Mouse (Mus musculus) T-helper 2 cell (primary cell): ENCODE data around the gene Anpep.

ENCODE experiments used
- in situ Hi-C: fragments of 300-600 bp; cut with MboI, MseI; formaldehyde crosslinking; loops from one replicate; pipeline ENCODE4 v1.15.1; 2025; ENCODE audit warnings: high pct_unique_total_duplicates

Anpep gene

DNA sequence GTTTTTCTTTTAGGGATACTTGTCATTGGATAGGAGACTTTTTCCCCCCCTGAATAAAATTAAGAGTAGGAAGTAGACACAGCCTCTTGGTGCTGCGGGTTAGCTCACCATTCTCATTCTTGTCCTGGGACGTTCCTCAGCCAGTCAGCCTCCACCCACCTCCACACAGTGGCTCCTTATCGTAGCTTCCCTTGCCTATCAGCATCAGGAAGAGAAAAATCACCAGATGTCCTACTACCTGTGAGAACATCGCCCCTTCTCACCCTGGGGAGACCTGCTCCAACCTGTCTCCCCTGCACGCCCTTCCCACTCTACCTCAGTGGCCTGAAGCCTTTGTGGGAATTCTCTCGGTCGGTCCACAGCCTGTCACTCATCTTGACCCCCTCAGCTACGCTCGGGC, at the start of gene Anpep:
Gene Anpep, minus strand, starts transcription at position 249 of the 400 bp plus-strand sequence.
- in situ Hi-C loops: no loop called here

DNA sequence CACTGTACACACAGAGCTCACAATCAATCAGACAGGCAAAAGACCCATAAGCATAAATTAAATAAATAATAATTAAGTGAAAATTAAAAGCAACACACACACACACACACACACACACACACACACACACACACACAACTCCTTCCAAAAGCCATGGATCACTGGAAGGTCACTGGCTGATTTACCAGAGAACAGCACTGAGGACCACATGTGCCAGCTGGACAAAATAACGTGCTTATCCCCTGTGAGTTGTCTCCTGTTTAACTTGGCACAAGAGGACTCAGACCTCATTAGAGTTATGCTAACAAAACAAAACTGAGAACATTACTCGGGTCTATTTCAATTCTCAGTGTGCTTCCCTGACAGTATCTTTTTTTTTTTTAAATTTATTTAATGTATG, 46.5 kb upstream of the Anpep start:
- in situ Hi-C loops: no loop called here

DNA sequence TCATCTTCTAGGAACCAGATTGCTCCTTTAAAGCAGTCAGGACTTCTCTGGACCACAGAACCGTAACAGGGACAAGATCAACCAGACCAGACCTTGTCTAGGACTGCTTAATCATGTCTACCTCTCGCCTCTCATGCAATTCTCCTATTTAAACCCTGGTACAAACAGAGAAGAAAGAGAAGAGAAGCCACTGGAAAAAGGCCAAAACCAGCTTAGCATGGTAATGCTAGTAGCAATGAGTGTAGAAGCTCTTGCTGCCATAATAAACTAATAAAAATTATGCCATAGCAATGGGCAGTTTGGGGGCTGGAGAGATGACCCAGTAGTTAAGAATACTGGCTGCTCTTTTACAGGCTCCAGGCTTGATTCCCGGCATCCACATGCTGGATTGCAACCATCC, 46.1 kb upstream of the Anpep start:
- in situ Hi-C loops: no loop called here

GRCm38 (mm10) chr7:79905193-79905592, 44.3 kb upstream of the Anpep start:
- in situ Hi-C loops: no loop called here

- in situ Hi-C loops: no loop called here
Measured at GRCm38 (mm10) chr7:79903160-79903792, 42.4 kb upstream of the Anpep start.

- in situ Hi-C loops: no loop called here
Measured at GRCm38 (mm10) chr7:79900753-79901152, 39.9 kb upstream of the Anpep start.

DNA sequence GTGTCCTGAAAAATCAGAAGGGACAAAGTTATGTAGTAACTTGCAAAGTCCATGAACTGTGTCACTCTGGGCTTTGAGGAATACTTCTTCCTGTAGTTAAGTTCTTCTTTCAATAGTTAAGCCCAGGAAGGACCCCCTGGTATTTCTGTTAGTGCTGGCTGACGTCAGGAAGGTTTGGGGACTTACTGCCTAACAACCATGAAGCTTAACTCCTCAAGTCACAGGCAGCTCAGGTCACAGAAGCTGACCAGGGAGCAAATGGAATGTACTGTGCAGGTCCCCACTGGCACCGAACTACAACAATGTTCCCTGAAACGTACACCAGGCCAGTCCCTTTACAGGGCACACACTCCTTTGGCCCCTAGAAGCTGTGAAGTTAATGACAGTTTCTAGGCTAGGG, 34.4 kb upstream of the Anpep start:
- in situ Hi-C loops: no loop called here

DNA sequence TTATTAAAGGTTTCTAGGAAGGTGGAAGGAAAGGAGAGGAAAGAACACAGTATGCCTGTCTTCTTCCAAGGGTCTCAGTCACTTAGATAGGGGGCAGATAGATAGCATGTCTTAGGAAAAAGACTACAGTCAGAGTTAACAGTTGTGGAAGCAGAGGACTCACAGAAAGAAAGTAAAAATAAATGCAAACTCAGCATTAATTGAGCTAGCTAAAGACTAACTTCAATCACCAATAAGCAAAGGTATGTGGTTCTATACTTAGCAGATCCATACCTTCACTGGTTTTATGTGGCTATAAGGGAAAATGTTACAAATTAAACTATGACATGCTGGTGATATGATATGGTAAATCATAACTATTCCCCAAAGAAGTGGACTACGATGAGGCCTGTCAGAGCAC, 33.9 kb upstream of the Anpep start:
- in situ Hi-C loops: no loop called here

DNA sequence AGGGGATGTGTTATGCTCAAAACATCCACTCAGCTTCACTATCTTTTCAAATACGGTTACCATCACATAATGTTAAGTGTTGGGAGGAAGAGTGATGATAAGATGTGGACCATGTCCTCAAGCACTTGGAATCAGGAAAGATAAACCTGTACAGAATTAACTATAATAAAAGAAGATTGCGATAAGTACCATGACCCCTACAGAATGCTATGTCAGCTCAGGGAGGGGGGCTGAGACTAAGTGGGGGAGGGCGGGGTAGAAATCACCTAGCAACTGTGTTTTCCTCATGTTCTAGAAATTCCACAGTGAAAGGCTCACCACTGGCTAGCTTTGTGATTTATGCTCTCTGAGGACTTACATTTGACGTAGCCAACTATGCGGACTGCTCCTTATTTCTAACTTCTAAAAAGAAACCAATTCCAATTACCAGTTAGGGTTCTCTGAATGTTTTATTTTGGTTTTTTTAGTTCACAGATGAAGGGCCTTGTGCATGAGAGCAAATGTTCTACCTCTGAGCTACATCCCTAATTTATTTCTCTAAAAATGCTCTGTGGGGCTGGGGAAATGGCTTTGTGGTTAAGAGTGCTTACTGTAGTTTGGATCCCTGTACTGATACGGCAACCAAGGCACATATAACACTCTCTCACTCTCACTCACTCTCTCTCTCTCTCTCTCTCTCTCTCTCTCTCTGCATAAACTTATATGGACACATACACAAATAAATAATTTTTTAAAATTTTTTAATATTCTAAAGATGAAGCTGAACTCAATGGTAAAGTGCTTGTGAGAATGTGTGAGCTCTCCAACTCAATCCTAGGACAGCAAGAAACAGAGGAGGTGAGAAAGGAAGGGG, 31.9 kb upstream of the Anpep start:
- in situ Hi-C loops: no loop called here

GRCm38 (mm10) chr7:79890436-79891221, 29.8 kb upstream of the Anpep start:
- in situ Hi-C loops: no loop called here

GRCm38 (mm10) chr7:79888603-79889002, 27.7 kb upstream of the Anpep start:
- in situ Hi-C loops: no loop called here

DNA sequence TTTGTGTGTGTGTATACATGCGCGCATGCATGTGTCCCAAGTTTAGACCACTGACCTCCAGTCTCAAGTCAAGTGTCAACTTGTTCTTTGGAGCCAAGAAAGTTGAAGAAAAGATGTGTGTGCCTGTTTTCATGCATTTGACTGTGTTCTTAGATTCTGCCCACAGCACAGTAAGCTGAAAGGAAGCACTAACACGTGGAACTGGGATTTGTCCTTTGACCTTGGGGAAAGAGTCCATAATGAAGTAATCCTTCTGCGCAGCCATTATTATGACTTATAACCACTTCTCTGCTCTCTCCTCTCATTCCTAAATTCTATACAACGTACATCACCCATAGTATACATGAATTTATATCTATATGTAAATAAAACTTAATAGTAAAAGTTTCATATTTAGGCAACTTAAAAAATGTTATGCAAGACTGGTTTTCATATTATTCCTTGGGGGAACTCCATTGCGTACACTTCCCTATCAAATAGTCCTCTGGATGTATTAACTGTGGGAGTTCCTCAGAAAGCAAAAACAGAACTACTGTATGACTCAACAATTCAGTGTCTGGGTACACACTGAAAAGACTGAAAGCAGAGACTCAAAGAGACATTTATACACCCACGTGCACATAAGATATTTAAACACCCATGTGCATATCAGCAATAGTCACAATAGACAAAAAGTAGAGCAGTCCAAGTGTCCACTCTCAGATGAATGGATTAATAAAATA, 22.9 kb upstream of the Anpep start:
- in situ Hi-C loops: no loop called here

DNA sequence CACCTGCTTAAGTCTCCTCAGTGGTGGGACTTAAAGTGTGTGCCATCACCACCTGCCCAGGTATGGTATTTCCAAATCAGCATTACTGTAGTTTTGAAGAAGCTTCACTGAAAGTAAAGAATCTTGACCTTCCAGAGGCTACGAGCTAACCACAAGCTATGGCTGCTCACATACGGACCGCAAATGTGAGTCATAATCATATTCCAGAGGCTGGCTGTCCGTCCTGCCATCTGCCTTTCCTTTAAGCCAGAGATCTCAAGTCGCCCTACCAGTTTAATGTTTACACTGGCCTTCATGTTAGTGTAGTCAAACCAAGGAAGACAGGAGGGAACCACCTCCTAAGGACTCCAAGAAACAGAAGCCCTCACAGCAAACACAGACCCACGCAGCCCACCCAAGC, 21.0 kb upstream of the Anpep start:
- in situ Hi-C loops: no loop called here

- in situ Hi-C loops: no loop called here
Measured at GRCm38 (mm10) chr7:79880998-79881397, 20.1 kb upstream of the Anpep start.

DNA sequence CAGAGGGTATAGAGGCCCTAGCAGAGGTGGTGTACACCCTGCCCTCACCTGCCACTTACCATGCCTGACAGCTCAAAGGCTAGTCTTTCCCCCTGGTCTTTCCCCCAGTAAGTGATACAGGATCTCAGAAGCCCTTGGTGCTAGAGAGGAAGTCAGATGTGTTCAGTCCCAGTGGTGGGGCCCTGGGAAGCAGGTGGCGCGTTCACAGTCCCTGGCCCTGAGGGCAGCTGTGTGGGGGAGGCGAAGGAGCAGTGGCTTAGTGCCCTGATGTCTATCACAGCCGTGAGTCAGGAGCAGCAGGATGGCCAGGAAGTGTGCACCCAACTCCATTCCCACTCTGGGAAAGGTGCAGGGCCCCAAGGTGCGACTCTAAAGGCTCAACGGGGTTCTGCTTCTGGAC, 19.2 kb upstream of the Anpep start:
- in situ Hi-C loops: no loop called here

DNA sequence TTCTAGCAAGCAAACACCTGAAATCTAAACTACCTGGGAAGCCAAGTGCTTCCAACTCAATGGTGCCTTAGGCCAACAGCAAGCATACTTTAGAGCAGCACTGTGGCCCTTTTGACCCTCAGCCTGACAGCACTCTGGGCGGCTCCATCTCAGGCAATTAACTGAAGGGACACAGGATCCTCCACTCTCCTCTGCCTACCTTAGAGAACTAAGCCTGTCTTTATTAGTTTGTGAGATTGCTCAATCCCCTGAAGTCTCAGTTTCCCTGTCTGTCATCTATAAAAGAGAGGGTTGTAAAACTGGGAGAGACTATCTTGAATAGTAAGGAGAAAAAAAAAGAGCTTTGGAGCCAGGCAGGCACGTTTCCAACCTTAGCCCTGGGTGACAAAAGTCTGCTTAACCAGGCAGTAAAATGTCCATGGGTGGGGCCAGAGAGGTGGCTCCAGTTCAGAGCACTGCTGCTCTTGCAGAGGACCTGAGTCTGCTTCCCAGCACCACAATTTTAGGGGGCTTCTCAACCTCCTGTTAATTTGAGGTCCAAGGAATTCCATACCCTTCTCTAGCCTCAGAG, 17.7 kb upstream of the Anpep start:
- in situ Hi-C loops: no loop called here

DNA sequence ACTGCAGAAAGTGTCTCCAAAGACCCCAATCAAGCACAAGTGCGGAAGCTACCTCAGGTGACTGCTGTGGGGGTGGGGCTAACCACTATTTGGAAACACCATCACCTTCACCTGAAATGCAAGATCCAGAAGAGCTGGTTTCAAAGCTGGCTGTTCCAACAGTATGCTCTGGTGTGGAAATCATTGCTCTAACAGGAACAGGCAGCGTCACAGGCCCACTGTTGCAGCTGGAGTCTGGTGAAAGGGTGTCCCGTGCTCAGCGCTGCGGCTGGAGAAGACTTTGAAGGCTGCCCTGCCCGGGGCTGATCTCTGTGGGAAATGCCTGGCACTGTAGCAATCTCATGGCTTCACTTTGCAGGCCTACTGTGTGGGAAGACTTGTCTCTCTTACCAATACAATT, 12.5 kb upstream of the Anpep start:
- in situ Hi-C loops: no loop called here

DNA sequence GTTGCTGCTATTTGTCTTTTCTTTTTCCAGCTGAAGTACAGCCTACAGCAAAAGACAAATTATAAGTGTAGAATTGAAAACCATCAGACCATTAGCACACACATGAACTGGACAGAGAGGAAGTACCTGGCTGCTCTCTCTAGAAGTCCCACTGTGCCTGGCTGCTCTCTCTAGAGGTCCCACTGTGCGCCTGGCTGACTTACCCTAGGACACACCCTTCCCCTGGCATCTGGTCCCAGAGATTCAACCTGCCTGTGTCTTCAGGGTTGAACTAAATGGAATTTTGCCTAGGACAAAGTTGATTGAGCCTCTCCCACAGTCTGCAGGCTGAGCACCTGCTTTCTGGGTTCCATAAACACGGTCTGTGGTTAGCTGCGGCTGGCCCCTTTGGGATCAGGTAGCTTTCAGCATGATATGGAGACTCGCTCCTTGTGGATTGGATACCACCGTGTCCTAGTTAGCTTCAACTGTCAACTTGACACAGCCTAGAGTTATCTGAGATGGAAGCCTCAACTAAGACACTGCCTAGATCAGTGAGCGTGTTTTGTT, 11.0 kb upstream of the Anpep start:
- in situ Hi-C loops: no loop called here

- in situ Hi-C loops: no loop called here
Measured at GRCm38 (mm10) chr7:79869072-79869719, 8.3 kb upstream of the Anpep start.

DNA sequence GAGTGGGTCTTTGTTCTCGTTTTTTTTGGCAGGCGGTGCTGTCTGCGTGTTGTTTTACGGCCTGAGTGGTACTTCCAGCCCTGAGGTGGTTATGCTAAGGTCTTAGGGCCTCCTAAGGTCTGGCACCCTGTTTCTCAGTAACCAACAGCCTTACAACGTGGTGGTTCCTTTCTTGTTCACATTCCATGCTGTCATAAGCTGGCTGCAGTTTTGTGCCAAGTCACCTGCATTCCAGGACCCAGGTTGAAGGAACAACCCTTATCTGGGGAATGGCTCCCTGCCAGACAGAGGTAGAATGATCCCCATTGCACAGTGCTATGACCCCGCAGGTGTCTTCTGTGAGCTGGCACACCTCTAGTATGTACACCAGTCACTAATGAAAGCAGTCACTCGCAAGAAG, 7.6 kb upstream of the Anpep start:
- in situ Hi-C loops: no loop called here

GRCm38 (mm10) chr7:79867861-79868260, 7.0 kb upstream of the Anpep start:
- in situ Hi-C loops: no loop called here
